Comparison of ENCODE assay signal across 9 mouse cellular contexts in genomic region chr6:91643011-91643410, GRCm38 (mm10).
"Had no signal": no experiment of that assay in that cellular context is flagged by ENCODE, and none has a peak within 500 bp of the region (broad histone marks: within the 10 kb centered on the region; RNA-seq: fewer than 3 reads in every experiment).

No protein-coding gene starts in this region.

- ATAC-seq: midbrain, embryonic 13.5 days had no signal

- DNase-seq: kidney, adult 11 months; kidney, adult 9 months; kidney, postnatal 36 days; left cerebral cortex, postnatal 4 days; lung, adult 18-20 months; right cerebral cortex, postnatal 4 days; spleen, adult 18-20 months; thymus, postnatal 4 days had no signal
